Mouse (Mus musculus) embryonic fibroblast, embryonic 13.5 days (primary cell): ENCODE measurements around the gene Grhl3.

Source experiments
- CTCF ChIP-seq: IDR thresholded peaks from 2 replicates; pipeline ENCODE4 v1.5.1; 2011; ENCODE audit warnings: mild to moderate bottlenecking, control low read depth, low read length, moderate library complexity, borderline replicate concordance; ENCODE audit not compliant: insufficient read depth
- POLR2A ChIP-seq: IDR thresholded peaks from 2 replicates; pipeline ENCODE4 v1.6.1; 2011; ENCODE audit warnings: low read depth, mild to moderate bottlenecking, control low read depth, low read length, moderate library complexity

DNA sequence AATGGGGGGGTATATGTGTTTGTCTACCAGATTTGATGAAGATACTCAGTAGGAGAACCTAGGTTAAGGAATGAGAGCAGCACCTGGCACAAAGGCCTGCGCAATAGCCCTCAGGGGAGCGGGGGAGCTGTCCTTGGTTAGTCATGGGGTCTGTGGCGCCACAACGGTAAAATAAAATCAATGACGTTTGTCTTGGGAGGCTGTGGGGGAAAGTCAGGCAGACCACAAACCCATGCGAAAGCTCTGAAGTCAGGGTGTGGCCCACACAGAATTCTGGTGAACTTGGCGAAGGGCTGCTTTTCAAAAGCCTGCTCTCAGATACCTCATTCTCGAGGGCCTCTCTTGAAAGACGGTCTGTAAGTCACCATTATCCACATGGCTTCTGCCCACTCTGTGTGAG lies 53.0 kb downstream of the Grhl3 start:
- TF ChIP-seq POLR2A, result no peak
- no peak for TF ChIP-seq CTCF
